Mouse (Mus musculus): Measurements from ENCODE around the gene Gemin7. TPM values are rescaled to one million over a fixed set of nuclear protein-coding genes. Genes with fewer than 3 reads are reported as not detected.

Gemin7 gene
- total and polyA plus RNA-seq, 3 experiments = 63.2 to 101 (median 64.4) TPM

GRCm38 (mm10) chr7:19589207-19589606 lies 11.8 kb upstream of the Gemin7 start:
- H3K4me3 ChIP-seq (replicated peaks in 1 of 3; ENCODE audit: low read depth in 2 of 3, low read length in 2 of 3, poor library complexity in 1 of 3) = no peak overlapping the region
- in situ Hi-C loops (cut with MboI; ENCODE audit: low pct_ligation_motif_present, low pct_unique_long_range_greater_than_20kb, low sequenced_read_pairs) = no loop called here
- H3K79me2 ChIP-seq (replicated peaks; ENCODE audit: control insufficient read depth, extremely low read depth, insufficient read depth, poor library complexity, severe bottlenecking) = no peaks in the 10 kb centered on the region
- peaks cover 0 to 15% of the 10 kb centered on the region in 2 experiments; a peak in 2 of 4 replicates for H3K4me1 ChIP-seq (ENCODE audit: control insufficient read depth in 1 of 2, insufficient read depth in 2 of 2)
- dilution Hi-C loops (cut with MboI; ENCODE audit: extremely low pct_ligation_motif_present, extremely low pct_unique_long_range_greater_than_20kb, low sequenced_read_pairs) = no loop called here
- no peaks in the 10 kb centered on the region for H3K9me3 ChIP-seq (replicated peaks; ENCODE audit: low read length)
- no peak overlapping the region for H3K9ac ChIP-seq (ENCODE audit: insufficient read depth, low read depth)
- H3K4me2 ChIP-seq (ENCODE audit: insufficient read depth, low read depth, poor library complexity, severe bottlenecking) = no peak overlapping the region
- 0 out of 2 replicates have a peak, but pooled peaks have one; percentile 33 for TF ChIP-seq IRF4 (IDR thresholded peaks at IDR 0.05; ENCODE audit: low read depth, low read length)
- TF ChIP-seq MYC (IDR thresholded peaks at IDR 0.05; ENCODE audit: low read depth, low read length) = peak; percentile 56; the same call in 1 of the 2 replicates
- TF ChIP-seq MAFK (IDR thresholded peaks at IDR 0.05; ENCODE audit: insufficient replicate concordance, low read length) = no peak
- peak; percentile 76 for TF ChIP-seq MEF2A (IDR thresholded peaks at IDR 0.05; ENCODE audit: borderline replicate concordance, low read depth, low read length)
- peak; percentile 71 for TF ChIP-seq SMC3 (IDR thresholded peaks at IDR 0.05; ENCODE audit: low read depth, low read length)
- TF ChIP-seq ETS1 (conservative IDR thresholded peaks at IDR 0.05; ENCODE audit: low read depth, low read length) = no peak
- TF ChIP-seq ZNF384 (IDR thresholded peaks at IDR 0.05; ENCODE audit: low read depth, low read length) = no peak
- peak; percentile 57 for TF ChIP-seq RAD21 (IDR thresholded peaks at IDR 0.05; ENCODE audit: low read depth, low read length)
- no peak for TF ChIP-seq ZKSCAN1 (IDR thresholded peaks at IDR 0.05; ENCODE audit: borderline replicate concordance, low read depth, low read length)
- TF ChIP-seq CTCF (conservative IDR thresholded peaks at IDR 0.05 in 1 of 2, IDR thresholded peaks at IDR 0.05 in 1 of 2; ENCODE audit: low read depth in 2 of 2, low read length in 2 of 2) = peak in 1 of 2 experiments; percentile 81; a peak in 3 of 4 replicates
- H3K36me3 ChIP-seq (replicated peaks in 1 of 2; ENCODE audit: control insufficient read depth in 1 of 2, insufficient read depth in 1 of 2, low read length in 1 of 2) = peaks cover 94 to 100% of the 10 kb centered on the region in 2 experiments
- no peaks in the 10 kb centered on the region for H3K27me3 ChIP-seq (replicated peaks)
- H3K27ac ChIP-seq (ENCODE audit: insufficient read depth, low read depth) = no peak overlapping the region
- peak; percentile 75 for DNase-seq (ENCODE audit: extremely low read depth)

GRCm38 (mm10) chr7:19586269-19586668 lies 8.9 kb upstream of the Gemin7 start:
- dilution Hi-C loops (cut with MboI; ENCODE audit: extremely low pct_ligation_motif_present, extremely low pct_unique_long_range_greater_than_20kb, low sequenced_read_pairs) (no loop called here), in situ Hi-C loops (cut with MboI; ENCODE audit: low pct_ligation_motif_present, low pct_unique_long_range_greater_than_20kb, low sequenced_read_pairs) (no loop called here)
- no peak overlapping the region for H3K9ac ChIP-seq (ENCODE audit: insufficient read depth, low read depth)
- peaks cover 0 to 28% of the 10 kb centered on the region in 2 experiments; a peak in 2 of 4 replicates for H3K4me1 ChIP-seq (ENCODE audit: control insufficient read depth in 1 of 2, insufficient read depth in 2 of 2)
- H3K36me3 ChIP-seq (replicated peaks in 1 of 2; ENCODE audit: control insufficient read depth in 1 of 2, insufficient read depth in 1 of 2, low read length in 1 of 2) = peaks cover 84 to 96% of the 10 kb centered on the region in 2 experiments
- no peak overlapping the region for H3K4me3 ChIP-seq (replicated peaks in 1 of 3; ENCODE audit: low read depth in 2 of 3, low read length in 2 of 3, poor library complexity in 1 of 3)
- DNase-seq (ENCODE audit: extremely low read depth) = no peak
- no peak overlapping the region for H3K27ac ChIP-seq (ENCODE audit: insufficient read depth, low read depth)
- no peaks in the 10 kb centered on the region for H3K9me3 ChIP-seq (replicated peaks; ENCODE audit: low read length)
- H3K79me2 ChIP-seq (replicated peaks; ENCODE audit: control insufficient read depth, extremely low read depth, insufficient read depth, poor library complexity, severe bottlenecking) = 0 out of 2 replicates have a peak, but pooled peaks cover under 1% of the 10 kb centered on the region
- TF ChIP-seq MXI1 (IDR thresholded peaks at IDR 0.05; ENCODE audit: low read depth, low read length) (no peak), NRF1 (IDR thresholded peaks at IDR 0.05; ENCODE audit: low read depth, low read length) (no peak), MAX (IDR thresholded peaks at IDR 0.05; ENCODE audit: low read length) (no peak), ZC3H11A (IDR thresholded peaks at IDR 0.05; ENCODE audit: low read depth, low read length) (no peak), TBP (conservative IDR thresholded peaks at IDR 0.05; ENCODE audit: low read depth, low read length) (no peak), EP300 (IDR thresholded peaks at IDR 0.05; ENCODE audit: low read length) (no peak), TCF12 (IDR thresholded peaks at IDR 0.05; ENCODE audit: low read depth, low read length) (no peak), E2F4 (IDR thresholded peaks at IDR 0.05; ENCODE audit: insufficient replicate concordance, low read depth, low read length) (no peak), ZKSCAN1 (IDR thresholded peaks at IDR 0.05; ENCODE audit: borderline replicate concordance, low read depth, low read length) (no peak), RAD21 (IDR thresholded peaks at IDR 0.05; ENCODE audit: low read depth, low read length) (no peak), SIN3A (IDR thresholded peaks at IDR 0.05; ENCODE audit: low read length) (no peak), NELFE (IDR thresholded peaks at IDR 0.05; ENCODE audit: low read depth, low read length) (no peak), CHD2 (IDR thresholded peaks at IDR 0.05; ENCODE audit: low read length) (no peak), ELF1 (IDR thresholded peaks at IDR 0.05; ENCODE audit: low read depth, low read length) (no peak), ETS1 (conservative IDR thresholded peaks at IDR 0.05; ENCODE audit: low read depth, low read length) (no peak)
- no peak overlapping the region for H3K4me2 ChIP-seq (ENCODE audit: insufficient read depth, low read depth, poor library complexity, severe bottlenecking)
- no peaks in the 10 kb centered on the region for H3K27me3 ChIP-seq (replicated peaks)

All from CH12.LX (cell line).